Mouse (Mus musculus): ENCODE measurements around the gene Ankrd61. TPM values are rescaled to one million over a fixed set of nuclear protein-coding genes. Genes with fewer than 3 reads are reported as not detected.

The Ankrd61 gene
- 0.31 and 0.36 TPM in 2 replicates for polyA plus RNA-seq (2016; fragmentation: Nextera tagmentation; extraction: Ambion mirVana)

- no peak for DNase-seq (ENCODE audit: extremely low spot score, low spot score)
- Histone ChIP-seq H3K27me3 (ENCODE audit: poor library complexity, severe bottlenecking) (no peaks in the 10 kb centered on the region), H3K27ac (no peak within 1 kb of the TSS), H3K4me3 (no peak within 1 kb of the TSS), H3K9me3 (no peaks in the 10 kb centered on the region), H3K36me3 (replicated peaks) (peaks cover 89% of the 10 kb centered on the region), H3K4me1 (no peaks in the 10 kb centered on the region)
- 88% methylated on average over 14 of the region's 14 CpGs for WGBS
Observed at GRCm38 (mm10) chr5:143897635-143898330, at the start of gene Ankrd61. Ankrd61 (minus strand) TSS chr5:143897685.

GRCm38 (mm10) chr5:143943231-143944125 is 46.0 kb upstream of the Ankrd61 start:
- H3K9me3 ChIP-seq: peaks cover 5% of the 10 kb centered on the region; the same call in 1 of the 2 replicates
- no peak overlapping the region for H3K4me3 ChIP-seq
- peaks cover 4% of the 10 kb centered on the region; the same call in 1 of the 2 replicates for H3K4me1 ChIP-seq
- 93% methylated on average over 14 of the region's 14 CpGs for WGBS
- H3K27ac ChIP-seq: no peak overlapping the region
- DNase-seq (ENCODE audit: extremely low spot score, low spot score): no peak
- H3K36me3 ChIP-seq (replicated peaks): no peaks in the 10 kb centered on the region
- H3K27me3 ChIP-seq (ENCODE audit: poor library complexity, severe bottlenecking): no peaks in the 10 kb centered on the region

- H3K27me3 ChIP-seq (ENCODE audit: poor library complexity, severe bottlenecking): no peaks in the 10 kb centered on the region
- WGBS: 20% methylated on average over 10 of the region's 10 CpGs
- H3K36me3 ChIP-seq (replicated peaks): no peaks in the 10 kb centered on the region
- peaks cover 4% of the 10 kb centered on the region; the same call in 1 of the 2 replicates for H3K4me1 ChIP-seq
- no peak for DNase-seq (ENCODE audit: extremely low spot score, low spot score)
- no peak overlapping the region for H3K4me3 ChIP-seq
- H3K9me3 ChIP-seq: peaks cover 5% of the 10 kb centered on the region; the same call in 1 of the 2 replicates
- no peak overlapping the region for H3K27ac ChIP-seq
Observed at GRCm38 (mm10) chr5:143941588-143941987, 44.1 kb upstream of the Ankrd61 start.

GRCm38 (mm10) chr5:143936156-143936555 is 38.7 kb upstream of the Ankrd61 start:
- Histone ChIP-seq H3K4me3 (no peak overlapping the region), H3K27ac (no peak overlapping the region), H3K4me1 (peaks cover 12% of the 10 kb centered on the region), H3K9me3 (no peaks in the 10 kb centered on the region), H3K36me3 (replicated peaks) (peaks cover 13% of the 10 kb centered on the region), H3K27me3 (ENCODE audit: poor library complexity, severe bottlenecking) (no peaks in the 10 kb centered on the region)
- DNase-seq (ENCODE audit: extremely low spot score, low spot score): no peak
- WGBS: 88% methylated on average over 9 of the region's 9 CpGs

- WGBS: 78% methylated on average over 1 of the region's 1 CpGs
- Histone ChIP-seq H3K4me3 (no peak overlapping the region), H3K9me3 (no peaks in the 10 kb centered on the region), H3K36me3 (replicated peaks) (peaks cover 36% of the 10 kb centered on the region), H3K4me1 (peaks cover 12% of the 10 kb centered on the region), H3K27ac (no peak overlapping the region), H3K27me3 (ENCODE audit: poor library complexity, severe bottlenecking) (no peaks in the 10 kb centered on the region)
- no peak for DNase-seq (ENCODE audit: extremely low spot score, low spot score)
Observed at GRCm38 (mm10) chr5:143933875-143934274, 36.4 kb upstream of the Ankrd61 start.

- peaks cover 12% of the 10 kb centered on the region for H3K4me1 ChIP-seq
- H3K4me3 ChIP-seq: no peak overlapping the region
- H3K27ac ChIP-seq: no peak overlapping the region
- H3K27me3 ChIP-seq (ENCODE audit: poor library complexity, severe bottlenecking): no peaks in the 10 kb centered on the region
- no peak for DNase-seq (ENCODE audit: extremely low spot score, low spot score)
- H3K9me3 ChIP-seq: no peaks in the 10 kb centered on the region
- 87% methylated on average over 11 of the region's 11 CpGs for WGBS
- H3K36me3 ChIP-seq (replicated peaks): peaks cover 41% of the 10 kb centered on the region
Observed at GRCm38 (mm10) chr5:143933414-143933813, 35.9 kb upstream of the Ankrd61 start.

GRCm38 (mm10) chr5:143932831-143933230 is 35.3 kb upstream of the Ankrd61 start, which contains the start of gene Rsph10b:
Rsph10b (plus strand) TSS chr5:143933035.
- H3K9me3 ChIP-seq: no peaks in the 10 kb centered on the region
- 19% methylated on average over 8 of the region's 8 CpGs for WGBS
- no peak within 1 kb of the TSS for H3K27ac ChIP-seq
- peaks cover 12% of the 10 kb centered on the region for H3K4me1 ChIP-seq
- no peaks in the 10 kb centered on the region for H3K27me3 ChIP-seq (ENCODE audit: poor library complexity, severe bottlenecking)
- DNase-seq (ENCODE audit: extremely low spot score, low spot score): peak; percentile 29
- peaks cover 47% of the 10 kb centered on the region for H3K36me3 ChIP-seq (replicated peaks)
- H3K4me3 ChIP-seq: peak within 1 kb of the TSS; percentile 33

- WGBS: 89% methylated on average over 6 of the region's 6 CpGs
- Histone ChIP-seq H3K36me3 (replicated peaks) (peaks cover 55% of the 10 kb centered on the region), H3K9me3 (no peaks in the 10 kb centered on the region), H3K27ac (no peak overlapping the region), H3K4me1 (peaks cover 12% of the 10 kb centered on the region), H3K4me3 (no peak overlapping the region), H3K27me3 (ENCODE audit: poor library complexity, severe bottlenecking) (no peaks in the 10 kb centered on the region)
- no peak for DNase-seq (ENCODE audit: extremely low spot score, low spot score)
Observed at GRCm38 (mm10) chr5:143931863-143932580, 34.5 kb upstream of the Ankrd61 start.

- H3K9me3 ChIP-seq: no peaks in the 10 kb centered on the region
- H3K27ac ChIP-seq: no peak overlapping the region
- no peaks in the 10 kb centered on the region for H3K27me3 ChIP-seq (ENCODE audit: poor library complexity, severe bottlenecking)
- no peak for DNase-seq (ENCODE audit: extremely low spot score, low spot score)
- H3K4me1 ChIP-seq: peaks cover 12% of the 10 kb centered on the region
- no peak overlapping the region for H3K4me3 ChIP-seq
- H3K36me3 ChIP-seq (replicated peaks): peaks cover 68% of the 10 kb centered on the region
- 95% methylated on average over 12 of the region's 12 CpGs for WGBS
Observed at GRCm38 (mm10) chr5:143930656-143931055, 33.2 kb upstream of the Ankrd61 start.

- H3K36me3 ChIP-seq (replicated peaks): peaks cover 82% of the 10 kb centered on the region
- 91% methylated on average over 4 of the region's 4 CpGs for WGBS
- H3K9me3 ChIP-seq: no peaks in the 10 kb centered on the region
- H3K27ac ChIP-seq: no peak overlapping the region
- no peak overlapping the region for H3K4me3 ChIP-seq
- no peaks in the 10 kb centered on the region for H3K27me3 ChIP-seq (ENCODE audit: poor library complexity, severe bottlenecking)
- peaks cover 12% of the 10 kb centered on the region for H3K4me1 ChIP-seq
- no peak for DNase-seq (ENCODE audit: extremely low spot score, low spot score)
Observed at GRCm38 (mm10) chr5:143929291-143929690, 31.8 kb upstream of the Ankrd61 start.

GRCm38 (mm10) chr5:143927875-143928274 is 30.4 kb upstream of the Ankrd61 start, which contains the start of gene Gm42421:
Gm42421 (plus strand) TSS chr5:143928175.
- H3K4me3 ChIP-seq: no peak within 1 kb of the TSS
- H3K36me3 ChIP-seq (replicated peaks): peaks cover 96% of the 10 kb centered on the region
- no peaks in the 10 kb centered on the region for H3K27me3 ChIP-seq (ENCODE audit: poor library complexity, severe bottlenecking)
- 95% methylated on average over 8 of the region's 8 CpGs for WGBS
- H3K4me1 ChIP-seq: peaks cover 7% of the 10 kb centered on the region
- H3K27ac ChIP-seq: no peak within 1 kb of the TSS
- DNase-seq (ENCODE audit: extremely low spot score, low spot score): no peak
- no peaks in the 10 kb centered on the region for H3K9me3 ChIP-seq

- Histone ChIP-seq H3K36me3 (replicated peaks) (peaks cover 97% of the 10 kb centered on the region), H3K27me3 (ENCODE audit: poor library complexity, severe bottlenecking) (no peaks in the 10 kb centered on the region)
- no peak for DNase-seq (ENCODE audit: extremely low spot score, low spot score)
Observed at GRCm38 (mm10) chr5:143924781-143925452, 27.4 kb upstream of the Ankrd61 start.

More at GRCm38 (mm10) chr5:143924781-143925452, 27.4 kb upstream of the Ankrd61 start:
- Histone ChIP-seq H3K4me3 (no peak overlapping the region), H3K4me1 (no peaks in the 10 kb centered on the region), H3K9me3 (no peaks in the 10 kb centered on the region), H3K27ac (no peak overlapping the region)
- WGBS: 93% methylated on average over 6 of the region's 6 CpGs
